In genomic region chrX:162446678-162447318, GRCm38 (mm10) we compare ENCODE assay signal across 17 mouse cellular contexts.
"Had no signal": no experiment of that assay in that cellular context is flagged by ENCODE, and none has a peak within 500 bp of the region (broad histone marks: within the 10 kb centered on the region; RNA-seq: fewer than 3 reads in every experiment).

No protein-coding gene starts in this region.

- DNase-seq: kidney, adult 8-10 months; layer of hippocampus, adult 9-11 months; left cerebral cortex, postnatal 4 days; lung, adult 18-20 months; lung, postnatal 36 days; retina, postnatal 1 day; right cerebral cortex, postnatal 4 days; spleen, adult 18-20 months; thymus, adult 18-20 months; thymus, postnatal 25 days had no signal

- H3K36me3 ChIP-seq: limb, embryonic 13.5 days; midbrain, embryonic 12.5 days; neural tube, embryonic 13.5 days had no signal

- ATAC-seq: inflammation-experienced regulatory T-cells, adult 6 months; intestine, postnatal 0 days; midbrain, embryonic 16.5 days had no signal

- H3K4me3 ChIP-seq: limb, embryonic 13.5 days; midbrain, embryonic 12.5 days; neural tube, embryonic 13.5 days had no signal

- H3K4me2 ChIP-seq: limb, embryonic 13.5 days; midbrain, embryonic 12.5 days; neural tube, embryonic 13.5 days had no signal

- H3K27ac ChIP-seq: kidney, postnatal 0 days; limb, embryonic 13.5 days; midbrain, embryonic 12.5 days; neural tube, embryonic 13.5 days had no signal

- H3K9me3 ChIP-seq: limb, embryonic 13.5 days; midbrain, embryonic 12.5 days; neural tube, embryonic 13.5 days had no signal

- H3K4me1 ChIP-seq: limb, embryonic 13.5 days; midbrain, embryonic 12.5 days; neural tube, embryonic 13.5 days had no signal

- H3K9ac ChIP-seq: limb, embryonic 13.5 days; midbrain, embryonic 12.5 days; neural tube, embryonic 13.5 days had no signal
